Mouse (Mus musculus) midbrain, embryonic 16.5 days (tissue): ENCODE data around the gene Csmd2. TPM values are rescaled to one million over a fixed set of nuclear protein-coding genes. Genes with fewer than 3 reads are reported as not detected.

Experiments
- ATAC-seq: fragments of 200-750 bp; cut with Nextera tagmentation; 2 replicates; pipeline ENCODE4 v1.8.0; 2017; ENCODE audit warnings: moderate TSS enrichment
- H3K27ac ChIP-seq: fragments of 300-500 bp; sonication (generic); 2 replicates; pipeline ENCODE4 v1.5.1; 2014; ENCODE audit warnings: mild to moderate bottlenecking, low read length, mixed read lengths
- H3K27me3 ChIP-seq: fragments of 300-500 bp; sonication (generic); 2 replicates; pipeline ENCODE4 v1.6.1; 2014; ENCODE audit warnings: low read depth, low read length, mixed read lengths; ENCODE audit not compliant: control insufficient read depth, insufficient read depth
- H3K36me3 ChIP-seq: fragments of 300-500 bp; sonication (generic); 2 replicates; pipeline ENCODE4 v1.6.1; 2014; ENCODE audit warnings: mild to moderate bottlenecking, low read length, moderate library complexity, mixed read lengths; ENCODE audit not compliant: control insufficient read depth, insufficient read depth
- H3K4me1 ChIP-seq: fragments of 300-500 bp; sonication (generic); 2 replicates; pipeline ENCODE4 v1.6.1; 2014; ENCODE audit warnings: mild to moderate bottlenecking, low read length, mixed read lengths; ENCODE audit not compliant: control insufficient read depth, insufficient read depth
- H3K4me2 ChIP-seq: fragments of 300-500 bp; sonication (generic); 2 replicates; pipeline ENCODE4 v1.6.1; 2014; ENCODE audit warnings: mild to moderate bottlenecking, low read length, mixed read lengths
- H3K4me3 ChIP-seq: fragments of 300-500 bp; sonication (generic); 2 replicates; pipeline ENCODE4 v1.5.1; 2014; ENCODE audit warnings: low read depth, mild to moderate bottlenecking, low read length, moderate library complexity, mixed read lengths
- H3K9ac ChIP-seq: fragments of 300-500 bp; sonication (generic); 2 replicates; pipeline ENCODE4 v1.6.1; 2014; ENCODE audit warnings: low read depth, low read length, mixed read lengths
- H3K9me3 ChIP-seq: fragments of 300-500 bp; sonication (generic); replicated peaks from 2 replicates; pipeline ENCODE4 v1.6.1; 2014; ENCODE audit warnings: mild to moderate bottlenecking, low read length, mixed read lengths; ENCODE audit not compliant: control insufficient read depth, poor library complexity, severe bottlenecking
- WGBS: fragments of 180-500 bp; shearing (Covaris S2); extraction: QIAGEN DNeasy Blood & Tissue Kit; methylation state at CpG from one replicate; pipeline ENCODE4 v1.1.7; 2014; 5-methylcytosine and 5-hydroxymethylcytosine counted together
- polyA plus RNA-seq: library from polyadenylated mRNA; unstranded; fragments of >200 nt; fragmentation: Nextera tagmentation; extraction: Ambion mirVana; gene quantifications from 2 replicates; pipeline ENCODE4 v1.2.1, GENCODE M21; 2015

Csmd2 gene
- polyA plus RNA-seq, 1 experiment from 2014 or later: 13.7 TPM

DNA sequence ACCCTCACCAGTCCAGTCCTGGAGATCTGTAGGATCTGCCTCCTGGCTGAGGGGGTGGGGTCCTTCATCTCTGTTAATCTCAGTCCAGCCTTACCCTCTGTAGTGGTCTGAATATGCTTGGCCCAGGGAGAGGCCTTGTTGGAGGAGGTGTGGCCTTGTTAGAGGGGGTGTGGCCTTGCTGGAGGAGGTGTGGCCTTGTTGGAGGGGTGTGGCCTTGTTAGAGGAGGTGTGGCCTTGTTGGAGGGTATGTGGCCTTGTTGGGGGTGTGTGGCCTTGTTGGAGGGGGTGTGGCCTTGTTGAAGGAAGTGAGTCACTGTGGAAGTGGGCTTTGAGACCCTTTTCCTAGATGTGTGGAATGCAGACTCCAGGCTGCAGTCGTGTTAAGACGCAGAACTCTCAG lies 3.2 kb upstream of the Csmd2 start:
- Histone ChIP-seq H3K9ac (no peak overlapping the region), H3K9me3 (no peaks in the 10 kb centered on the region), H3K27ac (no peak overlapping the region), H3K4me3 (no peak overlapping the region), H3K36me3 (no peaks in the 10 kb centered on the region), H3K27me3 (no peaks in the 10 kb centered on the region; the same call in 1 of the 2 replicates), H3K4me2 (no peak overlapping the region), H3K4me1 (peaks cover 14% of the 10 kb centered on the region)
- WGBS: 93% methylated on average over 2 of the region's 2 CpGs
- no peak for ATAC-seq

DNA sequence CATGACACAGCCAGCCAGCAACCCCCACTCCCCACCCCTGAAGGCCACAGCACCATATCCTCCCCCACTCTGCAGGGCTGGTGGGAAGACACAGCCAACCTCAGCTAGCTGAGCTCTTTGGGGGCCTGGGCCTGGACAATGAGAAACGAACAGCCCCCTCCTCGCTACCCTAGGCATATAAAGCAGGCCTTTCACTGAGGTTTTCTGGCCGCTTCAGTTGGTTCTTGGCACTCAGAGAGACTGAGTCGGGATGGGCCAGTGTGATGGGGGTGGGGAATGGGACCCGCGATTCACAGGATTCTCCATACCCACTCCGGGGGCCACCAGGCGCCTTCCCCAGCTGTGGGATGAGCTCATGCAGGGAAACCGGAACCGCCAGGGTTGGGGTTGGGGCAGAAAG lies 1.8 kb upstream of the Csmd2 start:
- H3K27me3 ChIP-seq: no peaks in the 10 kb centered on the region; the same call in 1 of the 2 replicates
- no peaks in the 10 kb centered on the region for H3K36me3 ChIP-seq
- no peaks in the 10 kb centered on the region for H3K9me3 ChIP-seq
- H3K27ac ChIP-seq: peak overlapping the region; percentile 91
- ATAC-seq: peak; percentile 59
- H3K4me1 ChIP-seq: peaks cover 28% of the 10 kb centered on the region
- H3K4me2 ChIP-seq: peak overlapping the region; percentile 89
- H3K9ac ChIP-seq: peak overlapping the region; percentile 42
- peak overlapping the region; percentile 77 for H3K4me3 ChIP-seq
- 10% methylated on average over 10 of the region's 10 CpGs for WGBS

DNA sequence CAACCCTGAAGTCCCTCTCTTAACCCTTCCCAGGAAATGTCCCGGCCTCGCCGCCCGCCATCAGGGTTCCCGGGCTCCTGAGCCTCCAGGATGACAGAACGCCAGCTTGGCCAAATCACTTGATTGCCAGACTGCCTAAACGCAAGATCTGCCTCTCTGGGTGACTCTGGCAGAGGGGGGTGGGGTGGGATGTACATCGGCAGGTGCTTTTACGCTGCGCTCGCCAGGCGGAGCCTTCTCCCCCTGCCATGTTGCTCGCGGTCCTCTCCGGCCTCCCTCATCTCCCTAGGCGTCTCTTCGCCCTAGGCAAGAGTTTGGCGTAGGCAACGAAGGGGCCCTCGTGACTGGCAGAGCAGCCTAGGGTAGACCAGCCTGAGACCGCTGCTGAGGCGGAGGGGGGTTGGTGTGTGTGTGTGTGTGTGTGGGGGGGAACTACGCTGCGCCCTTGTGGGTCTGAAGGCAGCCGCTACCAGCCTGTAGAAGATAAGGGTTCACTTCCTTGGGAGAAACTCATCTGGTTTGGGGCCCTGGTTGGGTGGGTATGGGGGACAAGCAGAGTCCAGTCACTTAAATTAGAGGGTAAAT lies 1.1 kb upstream of the Csmd2 start:
- Histone ChIP-seq H3K27me3 (no peaks in the 10 kb centered on the region; the same call in 1 of the 2 replicates), H3K4me1 (peaks cover 30% of the 10 kb centered on the region), H3K4me3 (peak overlapping the region; percentile 77), H3K36me3 (no peaks in the 10 kb centered on the region), H3K4me2 (peak overlapping the region; percentile 89), H3K9me3 (no peaks in the 10 kb centered on the region), H3K9ac (peak overlapping the region; percentile 97), H3K27ac (peak overlapping the region; percentile 91)
- under 1% methylated on average over 25 of the region's 25 CpGs for WGBS
- peak; percentile 33; the same call in 1 of the 2 replicates for ATAC-seq

DNA sequence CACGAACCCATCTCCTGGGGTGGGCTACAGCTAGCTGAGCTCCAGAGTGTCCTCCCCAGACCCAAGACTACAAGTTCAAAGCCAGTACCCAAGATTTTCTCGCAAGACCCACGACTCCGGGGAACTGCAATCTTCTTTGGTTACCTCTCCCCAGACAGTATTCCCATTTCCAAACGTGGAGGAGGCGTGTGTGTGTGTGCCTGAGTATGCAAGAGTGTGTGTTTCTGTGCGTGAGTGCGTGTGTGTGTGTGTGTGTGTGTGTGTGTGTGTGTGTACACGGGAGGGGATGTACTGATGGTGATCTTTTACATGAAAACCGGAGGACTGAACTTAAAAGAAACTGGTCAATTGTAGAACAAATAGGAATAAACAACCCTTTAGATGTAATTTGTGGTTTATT lies 387 bp upstream of the Csmd2 start:
- Histone ChIP-seq H3K27me3 (no peaks in the 10 kb centered on the region; the same call in 1 of the 2 replicates), H3K4me2 (peak overlapping the region; percentile 89), H3K4me3 (peak overlapping the region; percentile 77), H3K27ac (peak overlapping the region; percentile 91), H3K4me1 (peaks cover 32% of the 10 kb centered on the region), H3K9ac (peak overlapping the region; percentile 97), H3K9me3 (no peaks in the 10 kb centered on the region), H3K36me3 (no peaks in the 10 kb centered on the region)
- 2% methylated on average over 10 of the region's 10 CpGs for WGBS
- no peak for ATAC-seq

DNA sequence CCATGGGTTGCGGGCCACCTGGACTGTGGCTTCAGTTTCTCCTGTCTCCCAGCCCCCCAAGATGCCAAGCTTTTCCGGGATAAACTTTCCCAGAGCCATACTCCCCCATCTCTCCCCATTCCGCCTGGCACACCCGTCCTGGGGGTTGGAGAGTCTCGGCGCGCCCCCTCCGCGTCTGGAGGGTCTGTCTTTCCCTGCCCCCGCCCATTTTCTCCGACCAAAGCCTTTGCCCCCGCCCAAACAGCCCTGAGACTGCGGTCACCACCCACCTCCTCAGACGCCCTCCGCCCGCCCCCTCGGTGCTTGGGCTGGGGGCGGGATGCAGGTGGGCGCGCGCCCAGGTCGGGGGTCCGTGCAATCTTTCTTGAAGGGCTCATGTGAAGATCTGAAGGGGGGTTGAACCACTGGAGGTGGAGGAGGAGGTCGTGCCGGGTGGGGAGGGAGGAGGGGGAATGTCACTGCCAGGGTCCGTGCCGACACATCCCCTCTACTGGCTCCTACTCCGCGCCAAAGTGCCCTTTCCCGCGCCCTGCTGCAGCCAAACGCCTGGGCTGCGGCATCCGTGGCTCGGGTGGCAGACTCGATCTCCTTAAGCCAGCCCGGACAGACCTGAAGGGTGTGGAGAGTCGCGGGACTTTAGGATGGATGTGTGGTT lies 996 bp downstream of the Csmd2 start:
- ATAC-seq: no peak
- no peaks in the 10 kb centered on the region for H3K36me3 ChIP-seq
- peak overlapping the region; percentile 91 for H3K27ac ChIP-seq
- WGBS: 0% methylated on average over 33 of the region's 39 CpGs
- peak overlapping the region; percentile 97 for H3K9ac ChIP-seq
- peak overlapping the region; percentile 77 for H3K4me3 ChIP-seq
- peaks cover 38% of the 10 kb centered on the region for H3K4me1 ChIP-seq
- H3K27me3 ChIP-seq: no peaks in the 10 kb centered on the region; the same call in 1 of the 2 replicates
- H3K9me3 ChIP-seq: no peaks in the 10 kb centered on the region
- peak overlapping the region; percentile 89 for H3K4me2 ChIP-seq

DNA sequence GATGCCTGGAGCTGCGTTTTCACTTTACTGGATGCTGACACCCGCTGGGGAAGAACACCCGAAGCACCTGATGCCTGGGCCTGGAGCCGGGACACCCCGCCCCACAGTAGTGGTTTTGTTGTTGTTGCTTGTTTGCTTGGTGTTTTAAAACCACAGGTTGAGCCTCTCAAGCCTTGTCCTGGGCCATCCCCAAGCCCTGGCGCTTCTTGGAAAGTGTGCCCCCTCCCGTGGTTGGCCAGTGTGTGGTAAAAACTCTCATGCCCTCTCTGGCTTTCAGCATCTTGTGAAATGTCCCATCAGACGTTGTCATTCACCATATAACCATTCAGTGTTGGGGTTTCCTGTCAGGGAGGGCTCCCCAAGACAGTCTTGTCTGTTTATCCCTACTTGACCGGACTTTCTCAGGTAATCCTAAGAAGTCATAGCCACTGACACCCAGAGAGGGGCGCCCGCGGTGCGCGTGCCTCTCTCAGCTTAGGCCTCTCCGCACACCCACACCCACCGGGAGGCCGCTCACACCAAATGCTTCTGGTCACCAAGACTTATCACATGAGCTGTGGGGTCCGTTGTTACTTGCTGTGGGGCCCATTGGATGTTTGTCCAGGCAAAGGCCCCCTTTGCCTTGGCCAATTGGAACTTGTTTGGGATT lies 1.8 kb downstream of the Csmd2 start:
- H3K4me3 ChIP-seq: peak overlapping the region; percentile 77
- ATAC-seq: no peak
- H3K4me2 ChIP-seq: peak overlapping the region; percentile 89
- 0 out of 2 replicates have a peak overlapping the region, but pooled peaks have one; percentile 91 for H3K27ac ChIP-seq
- WGBS: 4% methylated on average over 18 of the region's 18 CpGs
- no peaks in the 10 kb centered on the region for H3K36me3 ChIP-seq
- peak overlapping the region; percentile 97 for H3K9ac ChIP-seq
- no peaks in the 10 kb centered on the region for H3K9me3 ChIP-seq
- H3K4me1 ChIP-seq: peaks cover 38% of the 10 kb centered on the region
- H3K27me3 ChIP-seq: no peaks in the 10 kb centered on the region; the same call in 1 of the 2 replicates

DNA sequence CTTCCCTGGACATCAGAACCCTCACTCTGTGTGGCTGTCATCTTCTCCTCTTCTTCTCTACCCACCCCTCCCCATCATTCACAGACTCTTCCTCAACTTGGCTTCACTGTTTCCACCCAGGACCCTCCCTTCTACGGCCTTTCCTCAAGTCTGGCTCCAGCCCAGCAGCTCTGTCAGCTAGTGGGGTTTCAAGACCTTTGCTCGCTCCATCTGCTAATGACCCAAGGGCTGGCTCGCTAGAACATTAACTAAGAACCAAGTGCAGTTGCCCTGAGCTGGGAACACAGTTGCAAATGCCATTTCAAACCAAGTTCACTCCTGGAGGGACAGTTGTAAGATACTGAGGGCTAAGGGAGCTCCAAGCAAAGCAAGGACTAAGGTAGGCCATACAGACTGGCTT lies 11.6 kb downstream of the Csmd2 start:
- no peak overlapping the region for H3K4me3 ChIP-seq
- H3K27me3 ChIP-seq: no peaks in the 10 kb centered on the region
- 88% methylated on average over 3 of the region's 3 CpGs for WGBS
- H3K9me3 ChIP-seq: no peaks in the 10 kb centered on the region
- no peak overlapping the region for H3K4me2 ChIP-seq
- no peaks in the 10 kb centered on the region for H3K4me1 ChIP-seq
- no peak overlapping the region for H3K27ac ChIP-seq
- ATAC-seq: no peak
- H3K9ac ChIP-seq: no peak overlapping the region
- H3K36me3 ChIP-seq: no peaks in the 10 kb centered on the region

DNA sequence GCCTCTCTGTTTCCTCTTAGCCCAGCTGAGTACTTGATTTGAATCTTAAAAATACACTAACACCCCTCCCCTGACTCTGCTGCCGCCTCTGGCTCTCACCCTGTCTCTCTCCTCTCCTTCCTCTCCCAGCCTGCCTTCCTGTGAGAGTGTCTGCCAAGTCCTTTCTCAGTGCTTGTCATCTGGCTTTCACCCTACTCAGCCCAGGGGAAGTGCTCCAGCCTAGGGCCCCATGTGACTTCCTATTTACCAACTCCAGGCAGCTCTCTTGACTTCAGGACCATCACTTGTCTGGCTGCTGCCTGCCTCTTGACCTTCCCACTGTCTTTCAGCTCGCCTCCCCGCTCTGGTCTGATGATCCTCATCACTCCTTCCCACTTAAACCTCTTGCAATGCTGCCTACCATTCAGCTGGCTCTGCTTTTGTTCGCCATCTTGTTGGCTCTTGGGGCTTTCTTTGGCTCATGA lies 15.0 kb downstream of the Csmd2 start:
- Histone ChIP-seq H3K9me3 (no peaks in the 10 kb centered on the region), H3K4me2 (no peak overlapping the region), H3K4me1 (no peaks in the 10 kb centered on the region), H3K27ac (no peak overlapping the region), H3K4me3 (no peak overlapping the region), H3K9ac (no peak overlapping the region), H3K27me3 (no peaks in the 10 kb centered on the region), H3K36me3 (no peaks in the 10 kb centered on the region)
- 0 out of 2 replicates have a peak, but pooled peaks have one; percentile 56 for ATAC-seq
- WGBS: 74% methylated on average over 4 of the region's 4 CpGs
